Mouse (Mus musculus): ENCODE results near the gene Gcsam.

DNA sequence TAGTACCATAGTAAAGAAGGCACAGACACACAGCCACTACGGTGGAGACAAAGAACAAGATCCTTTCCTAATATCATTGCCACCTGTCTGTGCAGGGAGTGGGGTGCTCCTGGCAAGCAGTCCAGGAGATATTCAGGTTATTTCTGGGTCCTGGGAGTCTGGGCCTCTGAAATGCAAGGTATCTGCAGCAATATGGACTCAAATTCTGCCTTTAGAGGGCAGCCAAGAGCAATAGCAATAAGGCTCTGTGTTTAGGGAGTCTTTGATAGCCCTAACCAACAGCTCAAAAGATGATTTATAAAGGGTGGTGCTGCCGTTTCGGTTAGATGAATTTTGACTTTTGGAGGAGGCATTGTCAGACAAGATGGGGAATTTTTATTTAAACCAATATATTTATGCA is 880 bp upstream of the Gcsam start:
- no peak for TF ChIP-seq POLR2A (IDR thresholded peaks at IDR 0.05; ENCODE audit: borderline replicate concordance, control insufficient read depth, low read depth, low read length)
- 0 out of 2 replicates have a peak, but pooled peaks have one; percentile 7 for TF ChIP-seq CTCF (IDR thresholded peaks at IDR 0.05; ENCODE audit: control insufficient read depth, insufficient read depth, low read length)
